In the genomic region with DNA sequence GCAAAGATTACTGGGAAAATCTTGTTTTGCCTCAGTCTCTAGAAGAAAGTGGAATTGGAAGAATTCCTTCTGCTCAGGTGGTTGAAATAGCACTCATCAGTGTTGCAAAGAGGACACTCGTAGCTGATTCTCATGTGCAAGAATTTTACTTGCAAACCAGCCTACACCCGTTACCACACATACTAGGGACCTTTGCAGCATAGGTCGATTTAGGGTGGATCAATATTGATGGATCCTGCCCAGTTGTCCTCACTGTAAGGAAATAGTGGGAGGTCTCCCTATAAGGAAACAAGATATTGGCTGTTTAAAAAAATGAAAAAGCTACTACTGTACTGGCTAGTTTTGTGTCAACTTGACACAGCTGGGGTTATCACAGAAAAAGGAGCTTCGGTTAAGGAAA, we compare ENCODE assay signal across 20 mouse cellular contexts.
DNase-seq lines count a peak whose midpoint lies in the region; ATAC-seq lines count a peak whose summit lies in the region.
"Had no signal": no experiment of that assay in that cellular context is flagged by ENCODE, and none has a peak within 500 bp of the region (broad histone marks: within the 10 kb centered on the region; RNA-seq: fewer than 3 reads in every experiment).

No protein-coding gene starts in this region.

- H3K4me2 ChIP-seq in limb, embryonic 15.5 days: no peak overlapping the region
- no peak overlapping the region for H3K4me2 ChIP-seq in liver, embryonic 16.5 days (ENCODE audit: low read depth, low read length)
- no peak overlapping the region for H3K4me2 ChIP-seq in embryonic facial prominence, embryonic 15.5 days (replicated peaks)
- H3K4me2 ChIP-seq: embryonic facial prominence, embryonic 12.5 days; forebrain, embryonic 13.5 days; forebrain, embryonic 15.5 days had no signal

- no peak overlapping the region for H3K4me3 ChIP-seq in limb, embryonic 15.5 days
- no peak overlapping the region for H3K4me3 ChIP-seq in limb, embryonic 10.5 days
- no peak overlapping the region for H3K4me3 ChIP-seq in liver, embryonic 16.5 days (ENCODE audit: low read depth, low read length)
- H3K4me3 ChIP-seq in embryonic facial prominence, embryonic 15.5 days (replicated peaks): no peak overlapping the region
- H3K4me3 ChIP-seq: embryonic facial prominence, embryonic 12.5 days; forebrain, embryonic 13.5 days; forebrain, embryonic 15.5 days had no signal

- WGBS in limb, embryonic 15.5 days: 88% methylated on average over 4 of the region's 4 CpGs
- WGBS in limb, embryonic 10.5 days: 91% methylated on average over 4 of the region's 4 CpGs
- WGBS in liver, embryonic 16.5 days (ENCODE audit: insufficient replicate concordance): 54% methylated on average over 4 of the region's 4 CpGs
- 83% methylated on average over 4 of the region's 4 CpGs for whole genome bisulfite sequencing in embryonic facial prominence, embryonic 15.5 days

- no peaks in the 10 kb centered on the region for H3K36me3 ChIP-seq in limb, embryonic 15.5 days
- H3K36me3 ChIP-seq in limb, embryonic 10.5 days: no peaks in the 10 kb centered on the region
- no peaks in the 10 kb centered on the region for H3K36me3 ChIP-seq in liver, embryonic 16.5 days (ENCODE audit: control insufficient read depth, insufficient read depth)
- H3K36me3 ChIP-seq in embryonic facial prominence, embryonic 15.5 days: no peaks in the 10 kb centered on the region
- H3K36me3 ChIP-seq: embryonic facial prominence, embryonic 12.5 days; forebrain, embryonic 15.5 days had no signal

- no peak for ATAC-seq in limb, embryonic 15.5 days (ENCODE audit: insufficient number of reproducible peaks, low FRiP score, low TSS enrichment, low read depth)
- ATAC-seq in liver, embryonic 16.5 days (ENCODE audit: low read depth): peak; percentile 58; the same call in 1 of the 2 replicates
- no peak for ATAC-seq in embryonic facial prominence, embryonic 15.5 days (ENCODE audit: insufficient number of reproducible peaks, low FRiP score, low TSS enrichment, low read depth)
- ATAC-seq: forebrain, embryonic 13.5 days; forebrain, embryonic 15.5 days; forebrain, postnatal 0 days had no signal

- DNase-seq in limb, embryonic 10.5 days (ENCODE audit: low spot score): no peak
- no peak for DNase-seq in liver
- no peak for DNase-seq in yolk sac, embryonic 10.5 days (ENCODE audit: low spot score)
- DNase-seq: adrenal gland, adult 2 months; adrenal gland, postnatal 10 days; adrenal gland, postnatal 25 days; cerebellum, adult 11 months; cerebellum, adult 18-20 months; cerebellum, adult 8-10 months; cerebellum, adult 9-11 months; cerebellum, postnatal 14 days; cerebellum, postnatal 36 days; embryo, embryonic 11 days; forebrain, postnatal 0 days had no signal

- peaks cover 18% of the 10 kb centered on the region for H3K4me1 ChIP-seq in limb, embryonic 15.5 days
- peaks cover 13% of the 10 kb centered on the region for H3K4me1 ChIP-seq in limb, embryonic 10.5 days
- H3K4me1 ChIP-seq in liver, embryonic 16.5 days (ENCODE audit: control insufficient read depth, low read depth, low read length): no peaks in the 10 kb centered on the region
- peaks cover 21% of the 10 kb centered on the region; the same call in 1 of the 2 replicates for H3K4me1 ChIP-seq in embryonic facial prominence, embryonic 15.5 days
- H3K4me1 ChIP-seq: forebrain, embryonic 13.5 days; forebrain, embryonic 15.5 days had no signal

- no peaks in the 10 kb centered on the region for H3K9me3 ChIP-seq in limb, embryonic 15.5 days
- no peaks in the 10 kb centered on the region for H3K9me3 ChIP-seq in limb, embryonic 10.5 days (replicated peaks)
- no peaks in the 10 kb centered on the region for H3K9me3 ChIP-seq in liver, embryonic 16.5 days (replicated peaks; ENCODE audit: control insufficient read depth, low read length)
- H3K9me3 ChIP-seq in embryonic facial prominence, embryonic 15.5 days (replicated peaks): no peaks in the 10 kb centered on the region
- H3K9me3 ChIP-seq: embryonic facial prominence, embryonic 12.5 days; forebrain, embryonic 13.5 days; forebrain, embryonic 15.5 days had no signal

- H3K9ac ChIP-seq in limb, embryonic 15.5 days: no peak overlapping the region
- H3K9ac ChIP-seq in liver, embryonic 16.5 days (ENCODE audit: low read depth, low read length): no peak overlapping the region
- no peak overlapping the region for H3K9ac ChIP-seq in embryonic facial prominence, embryonic 15.5 days
- H3K9ac ChIP-seq: embryonic facial prominence, embryonic 12.5 days; forebrain, embryonic 13.5 days; forebrain, embryonic 15.5 days; forebrain, postnatal 0 days had no signal

- H3K27ac ChIP-seq in limb, embryonic 15.5 days: peak overlapping the region; percentile 28; the same call in 1 of the 2 replicates
- no peak overlapping the region for H3K27ac ChIP-seq in limb, embryonic 10.5 days
- no peak overlapping the region for H3K27ac ChIP-seq in liver, embryonic 16.5 days (ENCODE audit: low read length)
- H3K27ac ChIP-seq in embryonic facial prominence, embryonic 15.5 days (replicated peaks): peak overlapping the region; percentile 76
- H3K27ac ChIP-seq: embryonic facial prominence, embryonic 12.5 days; forebrain, embryonic 13.5 days; forebrain, embryonic 15.5 days had no signal

- no peaks in the 10 kb centered on the region for H3K27me3 ChIP-seq in limb, embryonic 15.5 days
- H3K27me3 ChIP-seq in limb, embryonic 10.5 days (ENCODE audit: low read depth, poor library complexity, severe bottlenecking): no peaks in the 10 kb centered on the region
- H3K27me3 ChIP-seq in liver, embryonic 16.5 days (ENCODE audit: control insufficient read depth, insufficient read depth, low read depth, low read length): no peaks in the 10 kb centered on the region
- H3K27me3 ChIP-seq in embryonic facial prominence, embryonic 15.5 days: no peaks in the 10 kb centered on the region
- H3K27me3 ChIP-seq: embryonic facial prominence, embryonic 12.5 days; forebrain, embryonic 13.5 days; forebrain, embryonic 15.5 days had no signal

Comparison
In these comparisons a context has a peak if more than half of its experiments do, and no peak if none do; other contexts are left out.
1. H3K27ac ChIP-seq: peak in limb, embryonic 15.5 days (single experiment) and embryonic facial prominence, embryonic 15.5 days (single experiment); none in limb, embryonic 10.5 days (single experiment) and liver, embryonic 16.5 days (single experiment).